Mouse (Mus musculus): ENCODE measurements around the gene Mypn. TPM values are rescaled to one million over a fixed set of nuclear protein-coding genes. Genes with fewer than 3 reads are reported as not detected.

Gene Mypn
- polyA plus RNA-seq, 1 experiment: 2.6 TPM

DNA sequence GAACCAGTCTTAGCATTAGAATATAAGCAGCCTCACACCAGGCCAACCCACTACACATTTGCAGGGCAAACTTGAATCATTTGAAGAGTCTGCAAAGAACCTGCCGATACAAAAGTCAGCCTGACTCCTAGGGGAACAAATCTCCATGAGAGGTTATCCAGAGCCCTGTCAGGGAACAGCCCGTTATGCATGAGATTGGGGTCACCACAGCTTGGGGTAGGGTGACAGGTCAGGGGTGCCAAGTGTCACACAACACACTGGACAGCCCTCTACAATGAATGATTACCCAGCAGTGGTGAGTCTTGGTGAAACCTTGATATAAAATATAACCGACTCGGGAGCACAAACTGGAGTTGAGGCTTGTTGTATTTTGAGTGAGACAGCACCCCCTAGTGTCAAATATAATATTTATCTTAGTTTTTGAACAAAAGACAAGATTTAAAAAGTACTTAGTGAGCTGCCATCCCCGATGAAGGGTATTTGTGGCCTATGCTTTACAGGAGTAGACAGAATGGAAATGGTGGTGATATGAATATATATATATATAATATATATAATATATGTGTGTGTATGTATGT, 90.6 kb downstream of the Mypn start:
- WGBS: 42% methylated on average over 5 of the region's 5 CpGs
- Histone ChIP-seq H3K4me3 (replicated peaks; ENCODE audit: extremely low read depth, low read depth, low read length) (no peak overlapping the region), H3K4me1 (ENCODE audit: control insufficient read depth, insufficient read depth, low read length) (no peaks in the 10 kb centered on the region)
- TF ChIP-seq POLR2A (IDR thresholded peaks at IDR 0.05; ENCODE audit: borderline replicate concordance, extremely low read depth, low read depth, low read length): no peak
- TF ChIP-seq CTCF (IDR thresholded peaks at IDR 0.05; ENCODE audit: insufficient read depth, low read length): no peak
- DNase-seq: no peak

DNA sequence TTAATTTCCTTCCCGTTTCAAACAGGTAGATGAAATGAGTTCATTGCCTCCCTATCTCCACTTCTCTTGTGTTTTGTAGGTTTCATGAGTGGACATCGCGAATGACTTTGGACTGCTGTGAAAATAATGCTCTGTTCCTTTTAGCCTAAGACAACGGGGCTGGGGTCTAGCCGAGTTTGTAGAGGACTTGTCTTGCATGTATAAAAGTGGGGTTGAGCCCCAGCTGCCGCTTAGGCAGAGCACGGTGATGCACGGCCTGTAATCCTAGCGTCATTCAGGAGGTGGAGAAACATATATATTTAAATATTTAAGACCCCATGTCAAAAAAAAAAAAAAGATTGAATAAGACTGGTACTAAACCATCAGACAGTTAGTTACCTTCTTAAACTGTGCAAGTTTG, 103.1 kb downstream of the Mypn start:
- H3K4me3 ChIP-seq (replicated peaks; ENCODE audit: extremely low read depth, low read depth, low read length): no peak overlapping the region
- WGBS: 19% methylated on average over 9 of the region's 9 CpGs
- no peak for DNase-seq
- no peak for TF ChIP-seq CTCF (IDR thresholded peaks at IDR 0.05; ENCODE audit: insufficient read depth, low read length)
- no peak for TF ChIP-seq POLR2A (IDR thresholded peaks at IDR 0.05; ENCODE audit: borderline replicate concordance, extremely low read depth, low read depth, low read length)
- H3K4me1 ChIP-seq (ENCODE audit: control insufficient read depth, insufficient read depth, low read length): no peaks in the 10 kb centered on the region

DNA sequence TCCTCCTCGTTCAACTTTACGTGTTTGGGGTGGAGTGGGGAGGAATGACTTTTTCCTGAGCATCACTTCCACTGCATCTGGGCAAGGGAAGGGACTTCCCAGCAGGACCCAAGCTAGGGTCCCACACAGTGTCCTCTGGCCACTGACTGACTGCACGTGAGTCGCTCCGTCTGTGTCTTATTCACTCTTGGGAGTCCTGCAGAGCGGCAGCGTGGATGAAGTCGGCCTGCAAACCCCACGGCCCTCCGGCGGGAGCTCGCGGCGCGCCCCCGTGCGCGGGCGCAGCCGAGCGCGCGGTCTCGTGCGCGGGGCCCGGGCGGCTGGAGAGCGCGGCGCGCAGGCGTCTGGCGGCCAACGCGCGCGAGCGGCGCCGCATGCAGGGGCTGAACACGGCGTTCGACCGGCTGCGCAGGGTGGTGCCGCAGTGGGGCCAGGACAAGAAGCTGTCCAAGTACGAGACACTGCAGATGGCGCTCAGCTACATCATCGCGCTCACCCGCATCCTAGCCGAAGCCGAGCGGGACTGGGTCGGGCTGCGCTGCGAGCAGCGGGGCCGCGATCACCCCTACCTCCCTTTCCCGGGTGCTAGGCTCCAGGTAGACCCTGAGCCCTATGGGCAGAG, 103.7 kb downstream of the Mypn start:
- TF ChIP-seq POLR2A (IDR thresholded peaks at IDR 0.05; ENCODE audit: borderline replicate concordance, extremely low read depth, low read depth, low read length) (no peak), CTCF (IDR thresholded peaks at IDR 0.05; ENCODE audit: insufficient read depth, low read length) (no peak)
- WGBS: under 1% methylated on average over 62 of the region's 62 CpGs
- DNase-seq: no peak
- Histone ChIP-seq H3K4me1 (ENCODE audit: control insufficient read depth, insufficient read depth, low read length) (no peaks in the 10 kb centered on the region), H3K4me3 (replicated peaks; ENCODE audit: extremely low read depth, low read depth, low read length) (no peak overlapping the region)

DNA sequence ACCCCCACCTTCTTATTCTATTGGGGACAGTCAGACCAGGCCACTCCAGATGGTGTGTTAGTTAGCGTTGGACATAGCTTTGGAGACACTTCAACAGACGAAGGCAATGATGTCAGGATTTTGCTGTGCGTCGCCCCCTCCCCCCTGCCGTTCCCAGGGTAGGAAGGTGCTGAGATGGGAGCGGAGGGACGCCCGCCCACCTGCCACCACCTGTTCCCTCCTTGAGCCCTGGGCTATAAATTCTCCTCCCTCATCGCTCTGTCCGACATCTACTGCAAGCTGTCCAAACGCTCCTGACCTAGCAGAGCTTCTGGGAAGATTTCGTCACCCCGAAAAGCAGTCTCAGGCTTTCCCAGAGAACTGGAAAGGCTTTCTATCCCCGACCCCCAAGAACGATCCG, 104.2 kb downstream of the Mypn start, which contains the start of gene Atoh7:
Atoh7 (plus strand) TSS at position 131 of the 400 bp plus-strand sequence.
- Histone ChIP-seq H3K4me1 (ENCODE audit: control insufficient read depth, insufficient read depth, low read length) (no peaks in the 10 kb centered on the region), H3K4me3 (replicated peaks; ENCODE audit: extremely low read depth, low read depth, low read length) (no peak within 1 kb of the TSS)
- DNase-seq: no peak
- WGBS: 14% methylated on average over 16 of the region's 16 CpGs
- TF ChIP-seq CTCF (IDR thresholded peaks at IDR 0.05; ENCODE audit: insufficient read depth, low read length) (no peak), POLR2A (IDR thresholded peaks at IDR 0.05; ENCODE audit: borderline replicate concordance, extremely low read depth, low read depth, low read length) (no peak)

DNA sequence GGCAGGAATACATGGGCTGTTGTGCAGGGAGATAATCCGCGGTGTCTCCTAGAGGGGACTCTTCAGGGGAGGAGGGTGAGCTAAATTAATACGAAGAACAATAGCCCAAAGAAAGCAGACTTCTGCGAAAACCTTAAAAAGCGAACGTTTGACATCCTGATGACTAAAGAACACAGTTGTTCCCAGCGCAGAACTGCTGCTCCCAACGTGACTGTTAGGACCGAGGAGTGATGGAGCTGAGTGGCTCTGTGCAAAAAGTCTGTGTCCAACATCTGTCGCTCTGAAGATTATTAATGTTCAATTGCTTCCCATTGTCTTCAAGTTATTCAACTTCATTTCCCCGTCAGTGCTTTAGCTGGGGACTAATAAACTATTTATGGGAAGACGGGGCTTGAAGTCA, 105.6 kb downstream of the Mypn start:
- no peaks in the 10 kb centered on the region for H3K4me1 ChIP-seq (ENCODE audit: control insufficient read depth, insufficient read depth, low read length)
- H3K4me3 ChIP-seq (replicated peaks; ENCODE audit: extremely low read depth, low read depth, low read length): no peak overlapping the region
- DNase-seq: no peak
- 66% methylated on average over 12 of the region's 12 CpGs for WGBS
- TF ChIP-seq POLR2A (IDR thresholded peaks at IDR 0.05; ENCODE audit: borderline replicate concordance, extremely low read depth, low read depth, low read length) (no peak), CTCF (IDR thresholded peaks at IDR 0.05; ENCODE audit: insufficient read depth, low read length) (no peak)

DNA sequence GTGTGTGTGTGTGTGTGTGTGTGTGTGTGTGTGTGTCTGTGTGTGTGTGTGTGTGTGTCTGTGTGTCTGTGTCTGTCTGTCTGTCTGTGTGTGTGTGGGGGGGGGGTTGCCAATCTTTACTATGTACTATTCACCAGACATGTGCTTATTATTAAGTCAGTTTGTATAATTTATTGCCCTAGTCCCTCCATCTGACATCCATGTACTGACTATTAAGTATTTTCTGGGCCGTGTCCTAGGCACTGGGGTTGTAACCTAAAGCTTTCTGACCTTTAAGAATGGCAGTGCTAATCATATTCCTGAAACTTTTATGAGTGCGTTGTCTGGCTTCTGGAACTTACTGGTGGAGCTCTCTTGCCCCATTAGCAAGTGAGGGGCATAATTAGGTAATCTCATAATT, 107.0 kb downstream of the Mypn start:
- no peaks in the 10 kb centered on the region for H3K4me1 ChIP-seq (ENCODE audit: control insufficient read depth, insufficient read depth, low read length)
- no peak for TF ChIP-seq CTCF (IDR thresholded peaks at IDR 0.05; ENCODE audit: insufficient read depth, low read length)
- no peak for TF ChIP-seq POLR2A (IDR thresholded peaks at IDR 0.05; ENCODE audit: borderline replicate concordance, extremely low read depth, low read depth, low read length)
- WGBS: 70% methylated on average over 2 of the region's 2 CpGs
- H3K4me3 ChIP-seq (replicated peaks; ENCODE audit: extremely low read depth, low read depth, low read length): no peak overlapping the region
- DNase-seq: no peak

DNA sequence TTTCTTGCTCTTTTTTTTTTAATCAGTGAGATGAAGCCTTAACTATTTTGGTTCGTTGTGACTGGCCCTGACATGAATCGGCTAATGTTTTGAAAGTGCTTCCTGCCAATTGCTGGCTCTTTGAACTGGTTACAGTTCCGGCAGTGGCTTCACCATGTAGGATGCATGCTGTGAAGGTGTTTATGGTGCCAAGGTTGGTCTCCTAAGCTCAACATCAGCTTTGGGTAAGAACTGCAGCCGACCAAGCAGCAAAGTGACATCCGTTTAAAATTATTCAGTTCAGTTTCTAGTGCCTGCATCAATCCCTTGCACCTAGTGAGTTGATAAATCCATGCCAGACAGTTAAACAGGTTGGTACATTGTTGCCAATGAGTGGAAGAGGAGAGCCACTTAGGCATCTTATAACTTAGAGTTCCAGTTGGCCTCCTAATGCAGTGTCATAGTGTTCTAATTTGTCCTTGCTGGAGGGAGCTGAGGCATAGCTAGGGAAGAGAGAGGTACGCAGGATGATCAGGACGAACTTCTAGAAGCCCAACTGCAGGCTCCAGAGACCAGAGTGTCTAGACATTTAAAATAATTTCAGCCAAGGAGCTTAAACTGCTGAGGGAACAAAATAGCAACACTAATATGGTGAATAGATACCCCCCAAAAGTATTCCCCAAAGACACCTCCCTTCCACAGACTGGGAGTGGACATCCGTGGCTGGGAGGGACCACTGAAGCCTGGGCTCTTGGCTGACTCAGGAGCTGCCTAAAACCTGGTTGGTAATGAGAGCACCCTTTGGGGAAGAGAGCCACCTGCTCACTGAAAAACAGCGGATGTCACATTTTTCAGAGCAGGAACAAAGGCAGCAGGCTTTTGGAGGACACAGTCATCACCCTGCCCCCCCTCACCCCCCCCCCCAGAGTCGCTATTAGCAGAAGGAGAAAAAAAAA, 110.9 kb downstream of the Mypn start:
- no peak for TF ChIP-seq CTCF (IDR thresholded peaks at IDR 0.05; ENCODE audit: insufficient read depth, low read length)
- TF ChIP-seq POLR2A (IDR thresholded peaks at IDR 0.05; ENCODE audit: borderline replicate concordance, extremely low read depth, low read depth, low read length): no peak
- Histone ChIP-seq H3K4me1 (ENCODE audit: control insufficient read depth, insufficient read depth, low read length) (no peaks in the 10 kb centered on the region), H3K4me3 (replicated peaks; ENCODE audit: extremely low read depth, low read depth, low read length) (no peak overlapping the region)
- WGBS: 55% methylated on average over 10 of the region's 10 CpGs
- DNase-seq: no peak

DNA sequence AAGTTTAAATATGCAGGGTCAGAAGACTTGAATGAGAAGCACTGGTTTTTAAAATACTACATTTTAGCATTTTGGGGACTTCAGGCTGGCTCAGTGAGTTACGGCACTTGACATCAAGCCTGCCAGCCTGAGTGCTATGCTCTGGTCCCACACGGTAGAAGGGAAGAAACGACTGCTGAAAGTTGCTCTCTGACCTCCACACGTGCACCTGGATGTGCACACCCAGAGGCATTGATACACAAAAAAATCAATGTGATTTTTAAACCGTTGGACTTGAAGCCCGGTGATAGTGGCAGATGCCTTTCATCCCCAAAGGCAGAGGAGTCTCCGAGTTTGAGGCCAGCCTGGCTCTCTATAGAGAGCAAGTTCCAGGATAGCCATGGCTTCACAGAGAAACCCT, 111.8 kb downstream of the Mypn start:
- DNase-seq: no peak
- Histone ChIP-seq H3K4me3 (replicated peaks; ENCODE audit: extremely low read depth, low read depth, low read length) (no peak overlapping the region), H3K4me1 (ENCODE audit: control insufficient read depth, insufficient read depth, low read length) (no peaks in the 10 kb centered on the region)
- WGBS: 71% methylated on average over 7 of the region's 7 CpGs
- TF ChIP-seq CTCF (IDR thresholded peaks at IDR 0.05; ENCODE audit: insufficient read depth, low read length) (no peak), POLR2A (IDR thresholded peaks at IDR 0.05; ENCODE audit: borderline replicate concordance, extremely low read depth, low read depth, low read length) (no peak)

DNA sequence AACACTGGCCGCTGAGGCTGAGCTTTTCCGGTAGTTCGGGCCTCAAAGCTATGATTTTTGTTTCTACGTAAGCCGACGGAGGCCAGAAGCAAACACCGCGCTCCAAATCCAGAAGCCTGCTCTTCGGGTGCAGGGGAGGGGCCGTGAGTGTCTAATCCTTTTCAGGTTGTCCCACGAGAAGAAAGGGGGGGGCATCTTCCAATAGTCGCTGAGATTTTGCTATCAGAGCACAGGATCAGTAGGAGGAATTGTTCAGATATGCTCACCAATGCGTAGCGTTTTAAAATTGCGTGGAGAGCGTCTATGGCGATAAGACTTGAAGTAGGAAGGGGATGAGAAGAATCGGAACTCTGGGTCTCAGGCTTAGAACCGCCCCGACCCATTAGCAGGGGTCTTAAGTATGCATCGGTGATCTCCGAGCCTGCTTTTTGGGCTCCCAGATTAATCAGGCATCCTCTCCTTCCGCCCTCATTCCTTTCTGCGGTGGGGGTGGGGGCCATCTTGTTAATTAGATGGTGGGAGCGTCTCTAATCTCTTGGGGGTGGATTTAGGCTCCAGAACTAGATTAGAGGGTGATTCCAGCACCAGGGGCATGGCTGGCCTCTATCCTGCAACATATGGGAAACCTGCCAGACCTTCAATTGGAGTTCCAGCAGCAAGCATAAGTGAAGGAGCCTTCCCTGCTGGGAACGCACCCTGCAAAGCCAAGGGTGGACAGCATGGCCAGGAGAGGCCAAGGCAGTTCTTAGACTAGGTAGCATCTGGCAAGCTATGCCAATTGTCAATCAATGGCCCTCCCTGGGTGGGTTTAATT, 113.8 kb downstream of the Mypn start:
- no peak for DNase-seq
- peak overlapping the region; percentile 30 for H3K4me3 ChIP-seq (replicated peaks; ENCODE audit: extremely low read depth, low read depth, low read length)
- 13% methylated on average over 26 of the region's 26 CpGs for WGBS
- H3K4me1 ChIP-seq (ENCODE audit: control insufficient read depth, insufficient read depth, low read length): no peaks in the 10 kb centered on the region
- TF ChIP-seq POLR2A (IDR thresholded peaks at IDR 0.05; ENCODE audit: borderline replicate concordance, extremely low read depth, low read depth, low read length) (no peak), CTCF (IDR thresholded peaks at IDR 0.05; ENCODE audit: insufficient read depth, low read length) (no peak)

Data from lung, adult 2 months (tissue).